Mouse (Mus musculus) hindbrain, embryonic 12.5 days (tissue): ENCODE results near the gene Adamts2. TPM values are rescaled to one million over a fixed set of nuclear protein-coding genes. Genes with fewer than 3 reads are reported as not detected.
A peak's percentile ranks its signal among the peaks of the same experiment; 100 is the strongest.

ENCODE experiments used
- ATAC-seq: fragments of 200-750 bp; cut with Nextera tagmentation; 2 replicates; pipeline ENCODE4 v1.8.0; 2017; ENCODE audit warnings: moderate TSS enrichment; ENCODE audit not compliant: low FRiP score
- H3K27ac ChIP-seq: fragments of 300-500 bp; sonication (generic); 2 replicates; pipeline ENCODE4 v1.5.1; 2016; ENCODE audit warnings: mild to moderate bottlenecking
- H3K27me3 ChIP-seq: fragments of 300-500 bp; sonication (generic); 2 replicates; pipeline ENCODE4 v1.6.1; 2016; ENCODE audit warnings: mild to moderate bottlenecking
- H3K36me3 ChIP-seq: fragments of 300-500 bp; sonication (generic); 2 replicates; pipeline ENCODE4 v1.6.1; 2016; ENCODE audit warnings: mild to moderate bottlenecking
- H3K4me1 ChIP-seq: fragments of 300-500 bp; sonication (generic); 2 replicates; pipeline ENCODE4 v1.6.1; 2016
- H3K4me2 ChIP-seq: fragments of 300-500 bp; sonication (generic); replicated peaks from 2 replicates; pipeline ENCODE4 v1.6.1; 2016; ENCODE audit warnings: mild to moderate bottlenecking
- H3K4me3 ChIP-seq: fragments of 300-500 bp; sonication (generic); 2 replicates; pipeline ENCODE4 v1.5.1; 2016; ENCODE audit warnings: mild to moderate bottlenecking
- H3K9ac ChIP-seq: fragments of 300-500 bp; sonication (generic); 2 replicates; pipeline ENCODE4 v1.6.1; 2016; ENCODE audit warnings: mild to moderate bottlenecking, moderate library complexity
- H3K9me3 ChIP-seq: fragments of 300-500 bp; sonication (generic); replicated peaks from 2 replicates; pipeline ENCODE4 v1.6.1; 2016; ENCODE audit warnings: mild to moderate bottlenecking
- WGBS: fragments of 180-500 bp; shearing (Covaris S2); methylation state at CpG from one replicate; pipeline ENCODE4 v1.1.7; 2016; 5-methylcytosine and 5-hydroxymethylcytosine counted together
- polyA plus RNA-seq: library from polyadenylated mRNA; unstranded; fragments of >200 nt; fragmentation: Nextera tagmentation; extraction: Ambion mirVana; gene quantifications from 2 replicates; pipeline ENCODE4 v1.2.1, GENCODE M21; 2016

Adamts2 gene
- polyA plus RNA-seq, 1 experiment from 2014 or later = 7.1 TPM

GRCm38 (mm10) chr11:50628915-50629314 is 27.0 kb downstream of the Adamts2 start:
- Histone ChIP-seq H3K4me3 (no peak overlapping the region), H3K4me1 (peaks cover 7% of the 10 kb centered on the region; the same call in 1 of the 2 replicates), H3K9me3 (no peaks in the 10 kb centered on the region), H3K27ac (no peak overlapping the region), H3K27me3 (0 out of 2 replicates have a peak, but pooled peaks cover 4% of the 10 kb centered on the region), H3K9ac (no peak overlapping the region), H3K4me2 (no peak overlapping the region), H3K36me3 (no peaks in the 10 kb centered on the region)
- ATAC-seq = peak; percentile 61; the same call in 1 of the 2 replicates
- 40% methylated on average over 3 of the region's 3 CpGs for WGBS

- Histone ChIP-seq H3K9ac (no peak overlapping the region), H3K4me2 (no peak overlapping the region), H3K27me3 (0 out of 2 replicates have a peak, but pooled peaks cover 4% of the 10 kb centered on the region), H3K27ac (no peak overlapping the region), H3K4me3 (no peak overlapping the region), H3K4me1 (peaks cover 3% of the 10 kb centered on the region; the same call in 1 of the 2 replicates), H3K36me3 (no peaks in the 10 kb centered on the region), H3K9me3 (no peaks in the 10 kb centered on the region)
- no peak for ATAC-seq
- 81% methylated on average over 2 of the region's 2 CpGs for WGBS
Measured at GRCm38 (mm10) chr11:50630462-50630861, 28.6 kb downstream of the Adamts2 start.

- ATAC-seq = no peak
- Histone ChIP-seq H3K9me3 (no peaks in the 10 kb centered on the region; the same call in 1 of the 2 replicates), H3K4me3 (no peak overlapping the region), H3K27ac (no peak overlapping the region), H3K4me2 (no peak overlapping the region), H3K27me3 (no peaks in the 10 kb centered on the region), H3K36me3 (no peaks in the 10 kb centered on the region), H3K4me1 (peaks cover 3% of the 10 kb centered on the region; the same call in 1 of the 2 replicates), H3K9ac (no peak overlapping the region)
- 60% methylated on average over 4 of the region's 4 CpGs for WGBS
Measured at GRCm38 (mm10) chr11:50632270-50632669, 30.4 kb downstream of the Adamts2 start.

- H3K36me3 ChIP-seq = no peaks in the 10 kb centered on the region
- H3K4me1 ChIP-seq = peaks cover 3% of the 10 kb centered on the region; the same call in 1 of the 2 replicates
- WGBS = 70% methylated on average over 2 of the region's 2 CpGs
- no peak overlapping the region for H3K4me2 ChIP-seq
- H3K27me3 ChIP-seq = no peaks in the 10 kb centered on the region
- H3K27ac ChIP-seq = no peak overlapping the region
- no peak overlapping the region for H3K9ac ChIP-seq
- no peak for ATAC-seq
- H3K4me3 ChIP-seq = no peak overlapping the region
- no peaks in the 10 kb centered on the region; the same call in 1 of the 2 replicates for H3K9me3 ChIP-seq
Measured at GRCm38 (mm10) chr11:50635051-50635590, 33.2 kb downstream of the Adamts2 start.

- WGBS = 91% methylated on average over 11 of the region's 11 CpGs
- H3K27me3 ChIP-seq = no peaks in the 10 kb centered on the region
- peaks cover 3% of the 10 kb centered on the region; the same call in 1 of the 2 replicates for H3K4me1 ChIP-seq
- H3K4me3 ChIP-seq = no peak overlapping the region
- H3K9ac ChIP-seq = no peak overlapping the region
- H3K4me2 ChIP-seq = no peak overlapping the region
- ATAC-seq = no peak
- no peak overlapping the region for H3K27ac ChIP-seq
- no peaks in the 10 kb centered on the region; the same call in 1 of the 2 replicates for H3K9me3 ChIP-seq
- H3K36me3 ChIP-seq = no peaks in the 10 kb centered on the region
Measured at GRCm38 (mm10) chr11:50637026-50637425, 35.1 kb downstream of the Adamts2 start.

- no peak overlapping the region for H3K9ac ChIP-seq
- H3K36me3 ChIP-seq = no peaks in the 10 kb centered on the region
- H3K9me3 ChIP-seq = no peaks in the 10 kb centered on the region; the same call in 1 of the 2 replicates
- no peaks in the 10 kb centered on the region for H3K4me1 ChIP-seq
- no peaks in the 10 kb centered on the region for H3K27me3 ChIP-seq
- no peak overlapping the region for H3K27ac ChIP-seq
- no peak overlapping the region for H3K4me2 ChIP-seq
- no peak for ATAC-seq
- 93% methylated on average over 13 of the region's 13 CpGs for WGBS
- H3K4me3 ChIP-seq = no peak overlapping the region
Measured at GRCm38 (mm10) chr11:50638197-50638867, 36.4 kb downstream of the Adamts2 start.

GRCm38 (mm10) chr11:50638868-50639220 is 37.0 kb downstream of the Adamts2 start:
- Histone ChIP-seq H3K27me3 (no peaks in the 10 kb centered on the region), H3K4me1 (no peaks in the 10 kb centered on the region), H3K36me3 (no peaks in the 10 kb centered on the region), H3K9ac (no peak overlapping the region), H3K9me3 (no peaks in the 10 kb centered on the region; the same call in 1 of the 2 replicates), H3K27ac (no peak overlapping the region), H3K4me2 (no peak overlapping the region), H3K4me3 (no peak overlapping the region)
- WGBS = 86% methylated on average over 3 of the region's 3 CpGs
- no peak for ATAC-seq

- no peaks in the 10 kb centered on the region for H3K27me3 ChIP-seq
- H3K9me3 ChIP-seq = peaks cover 3% of the 10 kb centered on the region; the same call in 1 of the 2 replicates
- no peak overlapping the region for H3K9ac ChIP-seq
- H3K4me3 ChIP-seq = no peak overlapping the region
- no peaks in the 10 kb centered on the region for H3K36me3 ChIP-seq
- no peaks in the 10 kb centered on the region for H3K4me1 ChIP-seq
- H3K27ac ChIP-seq = no peak overlapping the region
- WGBS = 86% methylated on average over 3 of the region's 3 CpGs
- no peak for ATAC-seq
- no peak overlapping the region for H3K4me2 ChIP-seq
Measured at GRCm38 (mm10) chr11:50642583-50642982, 40.7 kb downstream of the Adamts2 start.

GRCm38 (mm10) chr11:50646148-50646547 is 44.3 kb downstream of the Adamts2 start:
- Histone ChIP-seq H3K27me3 (no peaks in the 10 kb centered on the region), H3K4me1 (no peaks in the 10 kb centered on the region), H3K9ac (no peak overlapping the region), H3K4me2 (no peak overlapping the region), H3K9me3 (peaks cover 15% of the 10 kb centered on the region; the same call in 1 of the 2 replicates), H3K4me3 (no peak overlapping the region), H3K27ac (no peak overlapping the region), H3K36me3 (no peaks in the 10 kb centered on the region)
- ATAC-seq = no peak
- WGBS = 74% methylated on average over 4 of the region's 4 CpGs

- no peaks in the 10 kb centered on the region for H3K27me3 ChIP-seq
- no peak overlapping the region for H3K4me3 ChIP-seq
- 84% methylated on average over 4 of the region's 4 CpGs for WGBS
- H3K27ac ChIP-seq = no peak overlapping the region
- H3K4me1 ChIP-seq = no peaks in the 10 kb centered on the region
- H3K36me3 ChIP-seq = no peaks in the 10 kb centered on the region
- H3K9ac ChIP-seq = no peak overlapping the region
- H3K4me2 ChIP-seq = no peak overlapping the region
- H3K9me3 ChIP-seq = peaks cover 15% of the 10 kb centered on the region; the same call in 1 of the 2 replicates
- no peak for ATAC-seq
Measured at GRCm38 (mm10) chr11:50648143-50648807, 46.4 kb downstream of the Adamts2 start.

- WGBS = 86% methylated on average over 2 of the region's 2 CpGs
Measured at GRCm38 (mm10) chr11:50650037-50650436, 48.2 kb downstream of the Adamts2 start.

GRCm38 (mm10) chr11:50653746-50654431 is 52.0 kb downstream of the Adamts2 start:
- Histone ChIP-seq H3K27me3 (no peaks in the 10 kb centered on the region), H3K4me3 (no peak overlapping the region), H3K36me3 (no peaks in the 10 kb centered on the region), H3K4me2 (no peak overlapping the region), H3K9me3 (no peaks in the 10 kb centered on the region), H3K27ac (no peak overlapping the region), H3K4me1 (no peaks in the 10 kb centered on the region), H3K9ac (no peak overlapping the region)
- WGBS = 83% methylated on average over 9 of the region's 9 CpGs
- no peak for ATAC-seq

More at GRCm38 (mm10) chr11:50650037-50650436, 48.2 kb downstream of the Adamts2 start:
- H3K27me3 ChIP-seq = no peaks in the 10 kb centered on the region
- H3K4me1 ChIP-seq = no peaks in the 10 kb centered on the region
- no peak for ATAC-seq
- peaks cover 15% of the 10 kb centered on the region; the same call in 1 of the 2 replicates for H3K9me3 ChIP-seq
- no peak overlapping the region for H3K27ac ChIP-seq
- no peak overlapping the region for H3K9ac ChIP-seq
- no peak overlapping the region for H3K4me2 ChIP-seq
- H3K36me3 ChIP-seq = no peaks in the 10 kb centered on the region
- no peak overlapping the region for H3K4me3 ChIP-seq
